Mouse (Mus musculus) embryonic facial prominence, embryonic 15.5 days (tissue): Measurements from ENCODE around the gene Eif6. TPM values are rescaled to one million over a fixed set of nuclear protein-coding genes. Genes with fewer than 3 reads are reported as not detected.

Experiments used
- ATAC-seq: fragments of 200-750 bp; cut with Nextera tagmentation; 2 replicates; pipeline ENCODE4 v1.8.0; 2017; ENCODE audit warnings: low read depth, moderate TSS enrichment; ENCODE audit not compliant: insufficient number of reproducible peaks, low FRiP score, low TSS enrichment
- H3K27ac ChIP-seq: fragments of 300-500 bp; sonication (generic); replicated peaks from 2 replicates; pipeline ENCODE4 v1.5.1; 2015; ENCODE audit warnings: mild to moderate bottlenecking, inconsistent platforms
- H3K27me3 ChIP-seq: fragments of 300-500 bp; sonication (generic); 2 replicates; pipeline ENCODE4 v1.6.1; 2015; ENCODE audit warnings: inconsistent platforms
- H3K36me3 ChIP-seq: fragments of 300-500 bp; sonication (generic); 2 replicates; pipeline ENCODE4 v1.6.1; 2015; ENCODE audit warnings: mild to moderate bottlenecking, inconsistent platforms
- H3K4me1 ChIP-seq: fragments of 300-500 bp; sonication (generic); 2 replicates; pipeline ENCODE4 v1.6.1; 2015; ENCODE audit warnings: inconsistent platforms
- H3K4me2 ChIP-seq: fragments of 300-500 bp; sonication (generic); replicated peaks from 2 replicates; pipeline ENCODE4 v1.6.1; 2015; ENCODE audit warnings: mild to moderate bottlenecking, inconsistent platforms
- H3K4me3 ChIP-seq: fragments of 300-500 bp; sonication (generic); replicated peaks from 2 replicates; pipeline ENCODE4 v1.5.1; 2015; ENCODE audit warnings: mild to moderate bottlenecking, inconsistent platforms
- H3K9ac ChIP-seq: fragments of 300-500 bp; sonication (generic); 2 replicates; pipeline ENCODE4 v1.6.1; 2015; ENCODE audit warnings: inconsistent platforms
- H3K9me3 ChIP-seq: fragments of 300-500 bp; sonication (generic); replicated peaks from 2 replicates; pipeline ENCODE4 v1.6.1; 2016; ENCODE audit warnings: inconsistent platforms
- WGBS: fragments of 180-500 bp; shearing (Covaris S2); methylation state at CpG from one replicate; pipeline ENCODE4 v1.1.7; 2015; 5-methylcytosine and 5-hydroxymethylcytosine counted together
- polyA plus RNA-seq: library from polyadenylated mRNA; unstranded; fragments of >200 nt; fragmentation: Nextera tagmentation; extraction: Ambion mirVana; gene quantifications from 2 replicates; pipeline ENCODE4 v1.2.1, GENCODE M21; 2015

The Eif6 gene
- polyA plus RNA-seq, 1 experiment from 2014 or later: 205 TPM

- Histone ChIP-seq H3K9me3 (no peaks in the 10 kb centered on the region), H3K27me3 (peaks cover 32% of the 10 kb centered on the region), H3K4me3 (no peak overlapping the region), H3K27ac (no peak overlapping the region), H3K4me2 (no peak overlapping the region), H3K36me3 (no peaks in the 10 kb centered on the region), H3K9ac (no peak overlapping the region), H3K4me1 (peaks cover 10% of the 10 kb centered on the region; the same call in 1 of the 2 replicates)
- WGBS: 71% methylated on average over 3 of the region's 3 CpGs
- no peak for ATAC-seq
Measured at GRCm38 (mm10) chr2:155779506-155779905, 47.2 kb downstream of the Eif6 start.

GRCm38 (mm10) chr2:155779066-155779465 is 47.7 kb downstream of the Eif6 start:
- no peak overlapping the region for H3K4me3 ChIP-seq
- 59% methylated on average over 7 of the region's 7 CpGs for WGBS

GRCm38 (mm10) chr2:155778004-155778403 is 48.7 kb downstream of the Eif6 start:
- no peaks in the 10 kb centered on the region for H3K9me3 ChIP-seq
- no peak overlapping the region for H3K4me2 ChIP-seq
- H3K4me1 ChIP-seq: peaks cover 10% of the 10 kb centered on the region; the same call in 1 of the 2 replicates
- no peak overlapping the region for H3K27ac ChIP-seq
- H3K4me3 ChIP-seq: no peak overlapping the region
- no peaks in the 10 kb centered on the region for H3K36me3 ChIP-seq
- no peak for ATAC-seq
- peaks cover 47% of the 10 kb centered on the region for H3K27me3 ChIP-seq
- 69% methylated on average over 6 of the region's 6 CpGs for WGBS
- no peak overlapping the region for H3K9ac ChIP-seq

More at GRCm38 (mm10) chr2:155779066-155779465, 47.7 kb downstream of the Eif6 start:
- H3K4me2 ChIP-seq: no peak overlapping the region
- no peak for ATAC-seq
- peaks cover 37% of the 10 kb centered on the region for H3K27me3 ChIP-seq
- H3K36me3 ChIP-seq: no peaks in the 10 kb centered on the region
- no peak overlapping the region for H3K9ac ChIP-seq
- H3K9me3 ChIP-seq: no peaks in the 10 kb centered on the region
- no peak overlapping the region for H3K27ac ChIP-seq
- peaks cover 10% of the 10 kb centered on the region; the same call in 1 of the 2 replicates for H3K4me1 ChIP-seq

GRCm38 (mm10) chr2:155777688-155777985 is 49.1 kb downstream of the Eif6 start:
- Histone ChIP-seq H3K9me3 (no peaks in the 10 kb centered on the region), H3K4me3 (no peak overlapping the region), H3K27me3 (peaks cover 51% of the 10 kb centered on the region), H3K27ac (no peak overlapping the region), H3K4me1 (peaks cover 10% of the 10 kb centered on the region; the same call in 1 of the 2 replicates), H3K4me2 (no peak overlapping the region), H3K36me3 (no peaks in the 10 kb centered on the region), H3K9ac (no peak overlapping the region)
- 66% methylated on average over 4 of the region's 4 CpGs for WGBS
- no peak for ATAC-seq

GRCm38 (mm10) chr2:155776824-155777687 is 49.7 kb downstream of the Eif6 start:
- no peak overlapping the region for H3K9ac ChIP-seq
- H3K4me3 ChIP-seq: no peak overlapping the region
- H3K4me1 ChIP-seq: peaks cover 10% of the 10 kb centered on the region; the same call in 1 of the 2 replicates
- H3K4me2 ChIP-seq: no peak overlapping the region
- H3K9me3 ChIP-seq: no peaks in the 10 kb centered on the region
- no peak for ATAC-seq
- H3K27me3 ChIP-seq: peaks cover 57% of the 10 kb centered on the region
- no peaks in the 10 kb centered on the region for H3K36me3 ChIP-seq
- WGBS: 61% methylated on average over 10 of the region's 10 CpGs
- H3K27ac ChIP-seq: no peak overlapping the region

- no peak overlapping the region for H3K27ac ChIP-seq
- H3K4me1 ChIP-seq: peaks cover 10% of the 10 kb centered on the region; the same call in 1 of the 2 replicates
- H3K4me2 ChIP-seq: peak overlapping the region; percentile 97
- H3K9me3 ChIP-seq: no peaks in the 10 kb centered on the region
- no peak overlapping the region for H3K9ac ChIP-seq
- peak; percentile 67 for ATAC-seq
- H3K4me3 ChIP-seq: peak overlapping the region; percentile 53
- no peaks in the 10 kb centered on the region for H3K36me3 ChIP-seq
- peaks cover 57% of the 10 kb centered on the region for H3K27me3 ChIP-seq
- 1% methylated on average over 44 of the region's 44 CpGs for WGBS
Measured at GRCm38 (mm10) chr2:155775685-155776263, 51.0 kb downstream of the Eif6 start.

- Histone ChIP-seq H3K9ac (no peak within 1 kb of the TSS), H3K4me1 (peaks cover 10% of the 10 kb centered on the region; the same call in 1 of the 2 replicates), H3K9me3 (no peaks in the 10 kb centered on the region), H3K36me3 (no peaks in the 10 kb centered on the region), H3K4me2 (peak within 1 kb of the TSS; percentile 97), H3K4me3 (peak within 1 kb of the TSS; percentile 53), H3K27ac (no peak within 1 kb of the TSS), H3K27me3 (peaks cover 57% of the 10 kb centered on the region)
- ATAC-seq: no peak
- 2% methylated on average over 66 of the region's 100 CpGs for WGBS
Measured at GRCm38 (mm10) chr2:155774927-155775684, 51.6 kb downstream of the Eif6 start, which contains the start of gene Mmp24. Mmp24 (plus strand) TSS chr2:155775342.

GRCm38 (mm10) chr2:155774261-155774926 is 52.3 kb downstream of the Eif6 start:
- ATAC-seq: no peak
- Histone ChIP-seq H3K4me2 (no peak overlapping the region), H3K4me3 (peak overlapping the region; percentile 53), H3K9me3 (no peaks in the 10 kb centered on the region), H3K4me1 (peaks cover 10% of the 10 kb centered on the region; the same call in 1 of the 2 replicates), H3K9ac (no peak overlapping the region), H3K27ac (no peak overlapping the region), H3K36me3 (no peaks in the 10 kb centered on the region), H3K27me3 (peaks cover 57% of the 10 kb centered on the region)
- 55% methylated on average over 11 of the region's 11 CpGs for WGBS

- ATAC-seq: no peak
- Histone ChIP-seq H3K4me2 (no peak overlapping the region), H3K4me3 (no peak overlapping the region), H3K4me1 (peaks cover 10% of the 10 kb centered on the region; the same call in 1 of the 2 replicates), H3K9me3 (no peaks in the 10 kb centered on the region), H3K9ac (no peak overlapping the region), H3K27ac (no peak overlapping the region), H3K36me3 (no peaks in the 10 kb centered on the region), H3K27me3 (peaks cover 57% of the 10 kb centered on the region)
- WGBS: 66% methylated on average over 4 of the region's 4 CpGs
Measured at GRCm38 (mm10) chr2:155773664-155774063, 53.1 kb downstream of the Eif6 start.
